Mouse (Mus musculus) small intestine, adult 2 months (tissue): Measurements from ENCODE around the gene Snapc3. TPM values are rescaled to one million over a fixed set of nuclear protein-coding genes. Genes with fewer than 3 reads are reported as not detected.

Source experiments
- H3K27ac ChIP-seq: fragments of 200-500 bp; 2 replicates; pipeline ENCODE4 v1.5.1; 2012; ENCODE audit warnings: low read depth, low read length, control low read depth, inconsistent platforms; ENCODE audit not compliant: insufficient read depth
- H3K27me3 ChIP-seq: fragments of 200-500 bp; 2 replicates; pipeline ENCODE4 v1.6.1; 2012; ENCODE audit warnings: mild to moderate bottlenecking, moderate library complexity, low read length, inconsistent platforms; ENCODE audit not compliant: control insufficient read depth, insufficient read depth
- H3K36me3 ChIP-seq: fragments of 200-500 bp; 2 replicates; pipeline ENCODE4 v1.6.1; 2012; ENCODE audit warnings: mild to moderate bottlenecking, low read length, control low read depth, inconsistent platforms; ENCODE audit not compliant: control insufficient read depth, insufficient read depth
- H3K4me1 ChIP-seq: fragments of 200-500 bp; 2 replicates; pipeline ENCODE4 v1.6.1; 2012; ENCODE audit warnings: low read length, inconsistent platforms, mixed read lengths; ENCODE audit not compliant: control insufficient read depth, insufficient read depth, insufficient read length
- H3K4me3 ChIP-seq: fragments of 200-500 bp; 2 replicates; pipeline ENCODE4 v1.5.1; 2012; ENCODE audit warnings: low read depth, mild to moderate bottlenecking, control low read depth, inconsistent platforms, low read length, moderate library complexity
- CTCF ChIP-seq: fragments of 200-500 bp; IDR thresholded peaks from 2 replicates; pipeline ENCODE4 v1.5.1; 2012; ENCODE audit warnings: low read depth, mild to moderate bottlenecking, control low read depth, inconsistent platforms, low read length, moderate library complexity, mixed read lengths; ENCODE audit not compliant: insufficient replicate concordance, insufficient read length; ENCODE audit errors: extremely low read depth
- POLR2A ChIP-seq: fragments of 200-500 bp; IDR thresholded peaks from 2 replicates; pipeline ENCODE4 v1.6.1; 2012; ENCODE audit warnings: low read depth, mild to moderate bottlenecking, control low read depth, inconsistent platforms, low read length, moderate library complexity
- WGBS: fragments of 180-500 bp; shearing (Covaris S2); methylation state at CpG from one replicate; pipeline ENCODE4 v1.1.7; 2018; 5-methylcytosine and 5-hydroxymethylcytosine counted together
- polyA plus RNA-seq: library from polyadenylated mRNA; depleted of rRNA; stranded (reverse); fragments of >200 nt; gene quantifications from 2 replicates; pipeline ENCODE4 v1.2.3, GENCODE M21; 2012

Snapc3 gene
- polyA plus RNA-seq, 1 experiment = 11.3 TPM

DNA sequence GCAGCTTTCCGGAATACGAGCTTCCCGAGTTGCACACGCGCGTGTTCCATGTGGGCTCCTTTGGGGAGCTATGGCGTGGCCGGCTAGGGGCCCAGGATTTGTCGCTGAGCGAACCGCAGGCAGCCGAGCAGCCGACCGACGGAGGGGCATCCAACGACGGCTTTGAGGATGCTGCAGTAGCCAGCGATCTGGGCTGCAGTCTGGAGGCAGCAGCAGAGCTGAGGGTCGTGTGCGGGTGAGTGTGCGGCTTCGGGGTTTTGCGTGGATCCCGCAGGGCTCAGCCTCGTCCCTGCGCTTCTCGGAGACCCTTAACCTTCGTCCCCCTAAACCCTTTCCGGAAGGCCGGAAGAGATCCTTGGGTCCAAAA, 279 bp downstream of the Snapc3 start:
- WGBS = under 1% methylated on average over 30 of the region's 30 CpGs
- Histone ChIP-seq H3K4me1 (peaks cover 3% of the 10 kb centered on the region; the same call in 1 of the 2 replicates), H3K27me3 (no peaks in the 10 kb centered on the region), H3K36me3 (0 out of 2 replicates have a peak, but pooled peaks cover 2% of the 10 kb centered on the region), H3K4me3 (peak overlapping the region; percentile 82), H3K27ac (peak overlapping the region; percentile 42; the same call in 1 of the 2 replicates)
- TF ChIP-seq POLR2A = no peak
- TF ChIP-seq CTCF = no peak

GRCm38 (mm10) chr4:83418781-83419180, 1.3 kb downstream of the Snapc3 start:
- WGBS = 45% methylated on average over 2 of the region's 2 CpGs
- TF ChIP-seq POLR2A = no peak
- no peak for TF ChIP-seq CTCF
- no peak overlapping the region for H3K4me3 ChIP-seq
- peaks cover 3% of the 10 kb centered on the region; the same call in 1 of the 2 replicates for H3K4me1 ChIP-seq
- H3K36me3 ChIP-seq = peaks cover 3% of the 10 kb centered on the region; the same call in 1 of the 2 replicates
- H3K27ac ChIP-seq = no peak overlapping the region
- H3K27me3 ChIP-seq = no peaks in the 10 kb centered on the region

DNA sequence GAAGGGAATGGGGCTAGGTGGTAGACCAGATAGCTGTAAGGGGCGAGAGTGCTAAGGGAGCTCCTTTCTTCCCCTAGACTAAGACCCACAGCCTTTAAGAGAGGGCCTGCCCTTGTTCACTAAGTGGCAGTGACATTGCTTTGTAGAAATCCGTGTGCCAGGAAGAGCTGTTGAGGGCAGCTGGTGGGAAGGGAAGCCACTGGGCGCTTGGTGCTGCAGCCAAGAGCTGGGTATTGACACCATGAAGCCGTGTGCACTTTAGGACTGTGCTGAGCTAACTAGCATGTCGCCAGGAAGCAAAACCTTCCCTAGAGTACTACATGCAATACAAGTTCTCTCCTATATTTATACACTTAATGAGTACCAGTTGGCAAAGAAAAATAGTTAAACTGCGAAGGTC, 6.1 kb downstream of the Snapc3 start:
- Histone ChIP-seq H3K27me3 (no peaks in the 10 kb centered on the region), H3K4me3 (no peak overlapping the region), H3K27ac (no peak overlapping the region), H3K36me3 (peaks cover 17% of the 10 kb centered on the region), H3K4me1 (peaks cover 3% of the 10 kb centered on the region; the same call in 1 of the 2 replicates)
- 93% methylated on average over 6 of the region's 6 CpGs for WGBS
- TF ChIP-seq POLR2A (no peak), CTCF (no peak)

- TF ChIP-seq POLR2A = no peak
- TF ChIP-seq CTCF = no peak
- no peak overlapping the region for H3K4me3 ChIP-seq
- no peaks in the 10 kb centered on the region for H3K4me1 ChIP-seq
- H3K27ac ChIP-seq = no peak overlapping the region
- H3K36me3 ChIP-seq = peaks cover 24% of the 10 kb centered on the region
- 96% methylated on average over 4 of the region's 4 CpGs for WGBS
- H3K27me3 ChIP-seq = no peaks in the 10 kb centered on the region
These were observed 7.6 kb downstream of the Snapc3 start for GRCm38 (mm10) chr4:83425119-83425518.

GRCm38 (mm10) chr4:83427141-83427540, 9.6 kb downstream of the Snapc3 start:
- Histone ChIP-seq H3K4me3 (no peak overlapping the region), H3K4me1 (no peaks in the 10 kb centered on the region; the same call in 1 of the 2 replicates), H3K27ac (no peak overlapping the region), H3K36me3 (peaks cover 27% of the 10 kb centered on the region), H3K27me3 (no peaks in the 10 kb centered on the region)
- 97% methylated on average over 7 of the region's 7 CpGs for WGBS
- TF ChIP-seq CTCF (no peak), POLR2A (no peak)

DNA sequence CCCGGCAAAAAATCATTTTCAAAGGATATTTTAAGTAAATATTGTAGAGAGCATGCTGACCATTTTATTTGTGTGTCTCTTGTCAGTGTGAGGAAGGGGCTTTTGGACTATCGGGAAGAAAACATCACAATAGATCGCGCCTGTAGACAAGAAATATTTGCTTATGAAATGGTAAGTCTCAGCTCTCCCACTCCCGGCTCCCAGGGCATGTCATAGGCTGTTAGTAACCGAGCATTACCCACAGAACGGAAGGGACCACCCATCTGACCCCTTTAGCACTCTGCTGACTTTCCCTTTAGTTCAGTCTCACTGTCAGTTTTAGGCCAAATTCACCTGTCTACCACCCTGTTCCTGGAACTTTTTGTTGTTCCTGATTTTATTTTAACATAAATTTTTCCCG, 10.2 kb downstream of the Snapc3 start:
- WGBS = 96% methylated on average over 8 of the region's 8 CpGs
- H3K27me3 ChIP-seq = no peaks in the 10 kb centered on the region
- TF ChIP-seq CTCF (no peak), POLR2A (no peak)
- no peaks in the 10 kb centered on the region; the same call in 1 of the 2 replicates for H3K4me1 ChIP-seq
- no peak overlapping the region for H3K4me3 ChIP-seq
- H3K36me3 ChIP-seq = peaks cover 26% of the 10 kb centered on the region
- H3K27ac ChIP-seq = no peak overlapping the region

- H3K27me3 ChIP-seq = no peaks in the 10 kb centered on the region
- no peak overlapping the region for H3K4me3 ChIP-seq
- peaks cover 31% of the 10 kb centered on the region for H3K36me3 ChIP-seq
- 96% methylated on average over 4 of the region's 4 CpGs for WGBS
- H3K27ac ChIP-seq = no peak overlapping the region
- TF ChIP-seq CTCF (peak; percentile 26; the same call in 1 of the 2 replicates), POLR2A (no peak)
- no peaks in the 10 kb centered on the region; the same call in 1 of the 2 replicates for H3K4me1 ChIP-seq
These were observed 11.3 kb downstream of the Snapc3 start for GRCm38 (mm10) chr4:83428845-83429244.
